Mouse (Mus musculus) left cerebral cortex, adult 9 months (tissue): ENCODE measurements around the gene Magea8.
"Not testable (repeated sequence)": the region's sequence is repeated elsewhere in the genome, so short reads cannot be mapped to it uniquely, and the experiment has no call there.

ENCODE experiments used
- DNase-seq, 2 experiments: peaks; one replicate each; pipeline ENCODE4 v3.0.0; 2022; ENCODE audit warnings: low spot score in 2 of 2

Magea8 gene

GRCm38 (mm10) chrX:154995750-154996149 lies at the start of gene Magea8:
TSS of gene Magea8 (minus strand) at chrX:154995850.
- DNase-seq, result not testable (repeated sequence)

- DNase-seq, result not testable (repeated sequence)
These were observed 46.2 kb downstream of the Magea8 start, which contains the start of gene Magea3 for GRCm38 (mm10) chrX:154949405-154949804. TSS of gene Magea3 (minus strand) at chrX:154949505.

- DNase-seq, result not testable (repeated sequence)
These were observed 59.8 kb downstream of the Magea8 start, which contains the start of gene Magea6 for GRCm38 (mm10) chrX:154935887-154936286. TSS of gene Magea6 (minus strand) at chrX:154935987.
